Mouse (Mus musculus): Measurements from ENCODE around the gene Aebp2. TPM values are rescaled to one million over a fixed set of nuclear protein-coding genes. Genes with fewer than 3 reads are reported as not detected.

Gene Aebp2
- total and polyA plus RNA-seq, 3 experiments: 25.9 to 42.0 (median 32.5) TPM

GRCm38 (mm10) chr6:140678658-140679271 is 56.3 kb downstream of the Aebp2 start:
- DNase-seq (ENCODE audit: low read depth, low spot score): no peak

GRCm38 (mm10) chr6:140680713-140681112 is 58.2 kb downstream of the Aebp2 start:
- Histone ChIP-seq H3K9ac (ENCODE audit: control insufficient read depth, low read depth, low read length, poor library complexity, severe bottlenecking) (no peak overlapping the region), H3K4me3 (ENCODE audit: control insufficient read depth in 1 of 2, insufficient read depth in 1 of 2, low read depth in 2 of 2, low read length in 2 of 2) (no peak overlapping the region), H3K27ac (ENCODE audit: control insufficient read depth, low read depth, low read length) (no peak overlapping the region), H3K79me2 (ENCODE audit: control insufficient read depth, insufficient read depth, low read length, poor library complexity) (no peaks in the 10 kb centered on the region), H3K36me3 (ENCODE audit: control insufficient read depth in 1 of 2, insufficient read depth in 2 of 2, low read length in 2 of 2) (no peaks in the 10 kb centered on the region), H3K27me3 (ENCODE audit: control insufficient read depth in 1 of 2, insufficient read depth in 2 of 2, low read length in 2 of 2) (no peaks in the 10 kb centered on the region), H3K4me1 (ENCODE audit: control insufficient read depth in 1 of 2, insufficient read depth in 2 of 2, low read length in 2 of 2) (no peaks in the 10 kb centered on the region), H3K9me3 (replicated peaks; ENCODE audit: insufficient read depth, low read length) (no peaks in the 10 kb centered on the region)
- DNase-seq (ENCODE audit: low read depth, low spot score): no peak
- TF ChIP-seq MAFK (IDR thresholded peaks at IDR 0.05; ENCODE audit: borderline replicate concordance, low read depth, low read length) (no peak), HCFC1 (IDR thresholded peaks at IDR 0.05; ENCODE audit: low read depth, low read length) (no peak), ETS1 (IDR thresholded peaks at IDR 0.05; ENCODE audit: low read depth, low read length) (no peak), NRF1 (IDR thresholded peaks at IDR 0.05; ENCODE audit: insufficient read depth, low read depth, low read length, poor library complexity, severe bottlenecking) (no peak), TBP (IDR thresholded peaks at IDR 0.05; ENCODE audit: low read depth, low read length) (no peak), POLR2AphosphoS2 (IDR thresholded peaks at IDR 0.05; ENCODE audit: low read length) (no peak), NELFE (IDR thresholded peaks at IDR 0.05; ENCODE audit: low read depth, low read length) (no peak)

More at GRCm38 (mm10) chr6:140678658-140679271, 56.3 kb downstream of the Aebp2 start:
- H3K4me3 ChIP-seq (ENCODE audit: control insufficient read depth in 1 of 2, insufficient read depth in 1 of 2, low read depth in 2 of 2, low read length in 2 of 2): no peak overlapping the region
- H3K9ac ChIP-seq (ENCODE audit: control insufficient read depth, low read depth, low read length, poor library complexity, severe bottlenecking): no peak overlapping the region
- H3K27ac ChIP-seq (ENCODE audit: control insufficient read depth, low read depth, low read length): no peak overlapping the region
- no peaks in the 10 kb centered on the region for H3K79me2 ChIP-seq (ENCODE audit: control insufficient read depth, insufficient read depth, low read length, poor library complexity)
- H3K9me3 ChIP-seq (replicated peaks; ENCODE audit: insufficient read depth, low read length): no peaks in the 10 kb centered on the region
- no peaks in the 10 kb centered on the region for H3K36me3 ChIP-seq (ENCODE audit: control insufficient read depth in 1 of 2, insufficient read depth in 2 of 2, low read length in 2 of 2)
- no peaks in the 10 kb centered on the region for H3K27me3 ChIP-seq (ENCODE audit: control insufficient read depth in 1 of 2, insufficient read depth in 2 of 2, low read length in 2 of 2)
- no peak for TF ChIP-seq NRF1 (IDR thresholded peaks at IDR 0.05; ENCODE audit: insufficient read depth, low read depth, low read length, poor library complexity, severe bottlenecking)
- TF ChIP-seq HCFC1 (IDR thresholded peaks at IDR 0.05; ENCODE audit: low read depth, low read length): no peak
- no peak for TF ChIP-seq ETS1 (IDR thresholded peaks at IDR 0.05; ENCODE audit: low read depth, low read length)
- TF ChIP-seq ZKSCAN1 (IDR thresholded peaks at IDR 0.05; ENCODE audit: low read depth, low read length): no peak
- TF ChIP-seq TAL1 (IDR thresholded peaks at IDR 0.05; ENCODE audit: low read length): no peak
- TF ChIP-seq ELF1 (IDR thresholded peaks at IDR 0.05; ENCODE audit: low read depth, low read length): no peak
- TF ChIP-seq SIN3A (IDR thresholded peaks at IDR 0.05; ENCODE audit: low read length): no peak
- no peak for TF ChIP-seq ZC3H11A (IDR thresholded peaks at IDR 0.05; ENCODE audit: low read depth, low read length)
- TF ChIP-seq MEF2A (IDR thresholded peaks at IDR 0.05; ENCODE audit: extremely low read depth, insufficient replicate concordance, low read depth, low read length, poor library complexity, severe bottlenecking): no peak
- TF ChIP-seq MYB (IDR thresholded peaks at IDR 0.05; ENCODE audit: low read depth, low read length): no peak
- no peak for TF ChIP-seq EP300 (IDR thresholded peaks at IDR 0.05; ENCODE audit: low read depth in 1 of 2, low read length in 2 of 2)
- TF ChIP-seq MXI1 (IDR thresholded peaks at IDR 0.05; ENCODE audit: low read depth, low read length): no peak
- no peak for TF ChIP-seq TBP (IDR thresholded peaks at IDR 0.05; ENCODE audit: low read depth, low read length)
- no peak for TF ChIP-seq RCOR1 (IDR thresholded peaks at IDR 0.05; ENCODE audit: low read depth, low read length)
- TF ChIP-seq JUND (IDR thresholded peaks at IDR 0.05; ENCODE audit: low read depth, low read length): no peak
- no peak for TF ChIP-seq POLR2AphosphoS2 (IDR thresholded peaks at IDR 0.05; ENCODE audit: low read length)
- no peak for TF ChIP-seq GABPA (IDR thresholded peaks at IDR 0.05; ENCODE audit: low read depth, low read length)
- no peak for TF ChIP-seq CHD2 (IDR thresholded peaks at IDR 0.05; ENCODE audit: low read length)
- no peak for TF ChIP-seq MAX (IDR thresholded peaks at IDR 0.05; ENCODE audit: low read length)
- TF ChIP-seq MAZ (IDR thresholded peaks at IDR 0.05; ENCODE audit: low read depth, low read length): no peak
- no peaks in the 10 kb centered on the region for H3K4me1 ChIP-seq (ENCODE audit: control insufficient read depth in 1 of 2, insufficient read depth in 2 of 2, low read length in 2 of 2)

All from MEL (cell line).